Mouse (Mus musculus): ENCODE results near the gene Efcab6.

DNA sequence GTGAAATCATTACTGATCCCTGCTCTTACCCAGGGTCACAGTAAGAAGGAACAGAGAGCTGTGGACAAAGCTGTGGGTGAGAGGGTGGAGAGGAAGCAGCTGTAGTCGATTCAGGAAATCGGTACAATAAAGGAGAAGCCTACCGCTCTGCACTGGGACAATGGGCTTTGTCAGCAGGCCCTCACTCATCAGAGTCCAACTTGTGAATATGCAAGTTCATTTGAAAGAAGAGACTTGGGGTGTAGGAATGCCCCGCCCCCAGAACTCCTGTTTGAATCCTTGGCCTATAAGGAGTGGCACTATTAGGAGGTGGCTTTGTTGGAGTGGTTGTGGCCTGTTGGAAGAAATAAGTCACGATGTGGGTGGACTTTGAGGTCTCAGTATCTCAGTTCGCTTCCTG is 86.3 kb downstream of the Efcab6 start:
- no peak for TF ChIP-seq CTCF (IDR thresholded peaks at IDR 0.05; ENCODE audit: control insufficient read depth, insufficient read depth, insufficient replicate concordance, low read depth, low read length)
- no peak for TF ChIP-seq POLR2A (IDR thresholded peaks at IDR 0.05; ENCODE audit: control insufficient read depth, low read depth, low read length)
